Mouse (Mus musculus) thymus, postnatal 0 days (tissue): ENCODE data around the gene Hdgfl3. TPM values are rescaled to one million over a fixed set of nuclear protein-coding genes. Genes with fewer than 3 reads are reported as not detected.
A peak's percentile ranks its signal among the peaks of the same experiment; 100 is the strongest.
"Not testable (repeated sequence)": the region's sequence is repeated elsewhere in the genome, so short reads cannot be mapped to it uniquely, and the experiment has no call there.

ENCODE experiments used
- DNase-seq: peaks from one replicate; pipeline ENCODE4 v3.0.0-alpha.2; 2015; ENCODE audit warnings: low spot score
- polyA plus RNA-seq: library from polyadenylated mRNA; unstranded; fragments of >200 nt; fragmentation: Nextera tagmentation; extraction: Ambion mirVana; gene quantifications from 2 replicates; pipeline ENCODE4 v1.2.1, GENCODE M21; 2015

Hdgfl3 gene
- polyA plus RNA-seq, 1 experiment from 2014 or later = 14.4 TPM

DNA sequence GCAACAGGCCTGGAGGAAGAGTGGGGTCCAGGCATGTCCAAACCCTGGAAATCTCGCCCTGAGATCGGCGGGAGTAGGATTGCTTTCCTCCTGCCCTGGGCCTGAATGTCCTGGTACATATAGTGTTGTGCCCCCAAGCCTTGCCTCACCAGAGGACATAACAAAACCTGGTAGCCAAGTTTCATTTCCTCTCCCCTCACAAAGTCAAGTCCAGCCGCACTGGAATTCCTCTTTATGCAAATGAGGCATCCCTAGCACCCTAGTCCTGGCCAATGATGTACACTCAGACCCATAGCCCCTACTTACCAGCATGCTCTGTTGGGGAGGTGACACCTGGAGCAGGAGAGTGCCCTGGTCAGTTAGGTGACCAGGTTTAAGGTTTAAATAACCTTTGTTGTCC lies 78.1 kb downstream of the Hdgfl3 start:
- no peak for DNase-seq

DNA sequence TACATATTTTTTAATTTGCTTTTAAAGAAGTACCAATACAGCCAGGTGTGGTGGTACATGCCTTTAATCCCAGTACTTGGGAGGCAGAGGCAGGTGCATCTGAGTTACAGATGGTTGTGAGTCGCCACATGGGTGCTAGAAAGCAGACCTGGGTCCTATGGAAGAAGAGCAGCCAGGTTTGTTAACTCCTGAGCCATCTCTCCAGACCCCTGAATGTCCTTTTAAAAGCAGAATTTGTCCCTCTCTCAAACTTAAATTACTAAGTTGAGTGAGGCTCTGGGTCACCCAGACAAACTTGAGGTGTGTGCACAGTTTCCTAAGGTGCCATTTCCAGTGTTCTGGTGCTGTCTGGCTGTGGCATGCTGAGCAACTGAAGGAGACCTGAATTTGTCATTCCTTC lies 78.6 kb downstream of the Hdgfl3 start, which contains the start of gene Gm10160:
Gm10160 (minus strand) TSS at position 101 of the 400 bp plus-strand sequence.
- DNase-seq = no peak

DNA sequence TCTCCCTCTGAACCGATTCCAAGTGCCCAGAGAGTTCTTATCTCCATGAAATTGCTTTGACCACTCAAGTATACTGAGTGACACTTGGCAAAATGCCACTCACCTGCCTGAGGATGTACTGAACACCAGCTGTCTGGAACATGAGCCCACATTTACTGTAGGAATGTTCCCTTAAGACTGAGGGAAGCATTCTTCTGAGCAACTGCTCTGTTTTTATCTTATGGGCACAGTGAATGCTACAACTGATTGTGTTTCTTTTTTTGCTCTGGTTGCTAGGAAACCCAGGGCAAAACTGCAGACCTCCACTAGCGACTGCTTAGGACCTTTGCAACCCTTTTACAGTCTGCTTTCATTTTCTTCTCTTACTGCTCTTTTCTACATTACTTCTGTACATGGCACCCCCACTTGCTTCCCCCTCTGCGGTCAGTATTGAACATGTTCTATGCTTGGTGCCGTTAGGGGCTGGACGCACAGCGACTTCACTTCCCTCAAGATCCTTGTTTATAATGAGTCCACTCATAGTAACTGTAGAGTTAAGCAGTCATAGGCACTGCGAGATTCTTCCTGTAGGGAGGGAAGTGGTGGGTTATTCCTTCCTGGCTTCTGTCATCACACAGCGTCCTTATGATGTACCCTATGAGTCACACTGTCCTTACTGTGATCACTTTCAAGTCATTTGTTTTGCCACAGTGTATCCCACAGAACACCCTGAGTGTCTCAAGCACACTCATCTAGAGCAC lies 79.5 kb downstream of the Hdgfl3 start:
- peak; percentile 11 for DNase-seq

DNA sequence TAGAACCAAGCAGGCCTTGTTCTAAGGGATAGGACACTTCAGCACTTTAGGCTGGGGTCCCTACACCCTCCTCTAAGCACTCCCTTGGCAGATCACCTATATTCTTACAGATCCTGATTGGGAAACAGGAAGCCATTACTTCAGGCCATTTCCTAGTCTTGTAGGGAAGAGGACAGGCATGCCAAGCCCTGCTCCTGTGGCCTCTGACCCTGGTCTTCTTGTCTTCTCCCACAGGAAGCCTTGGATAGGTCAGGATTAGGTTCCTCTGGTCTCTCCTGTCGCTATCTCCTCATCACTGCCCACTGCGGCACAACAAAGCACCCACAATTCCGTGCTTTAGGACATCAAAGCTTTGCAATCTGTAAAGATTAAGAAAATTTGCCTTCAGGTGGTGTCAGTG lies 82.6 kb downstream of the Hdgfl3 start:
- no peak for DNase-seq

DNA sequence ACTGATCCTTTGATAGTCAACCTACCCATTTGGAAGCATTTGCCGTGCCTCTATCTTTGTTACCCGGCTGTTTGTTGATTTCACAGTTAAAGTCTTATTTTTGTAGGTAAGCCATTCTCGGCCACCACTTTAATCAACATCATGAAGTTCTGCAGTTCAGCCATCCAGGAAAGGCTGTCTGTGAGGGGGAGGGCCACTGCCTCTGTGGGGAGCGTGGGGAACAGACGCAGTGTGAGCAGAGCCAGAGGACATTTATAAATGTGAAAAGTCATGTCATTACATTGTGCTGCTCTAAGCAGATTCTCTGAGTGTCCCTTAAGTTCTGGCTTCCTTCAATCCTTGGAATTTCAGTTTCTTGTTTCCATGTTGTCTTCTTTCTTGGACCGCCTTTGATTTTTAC lies 84.1 kb downstream of the Hdgfl3 start:
- DNase-seq = no peak

DNA sequence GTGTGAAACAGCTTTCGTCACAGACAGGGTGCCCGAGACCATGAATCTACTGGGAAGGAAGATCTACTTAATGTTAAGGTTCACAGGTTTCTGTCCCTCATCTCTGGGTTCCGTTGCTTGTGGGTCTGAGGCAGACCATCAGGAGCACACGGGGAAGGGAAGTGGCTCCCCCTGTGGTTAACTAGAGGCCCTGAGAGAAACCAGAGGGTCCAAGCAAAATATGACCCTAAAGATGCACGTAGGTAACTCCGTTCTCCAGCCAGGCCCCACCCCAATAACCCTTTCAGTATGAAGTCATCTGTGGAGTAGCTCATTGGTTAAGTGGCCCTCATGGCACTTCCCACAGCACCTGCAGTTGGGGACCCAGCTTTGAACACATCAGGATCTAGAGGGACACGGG lies 84.6 kb downstream of the Hdgfl3 start:
- DNase-seq = no peak

DNA sequence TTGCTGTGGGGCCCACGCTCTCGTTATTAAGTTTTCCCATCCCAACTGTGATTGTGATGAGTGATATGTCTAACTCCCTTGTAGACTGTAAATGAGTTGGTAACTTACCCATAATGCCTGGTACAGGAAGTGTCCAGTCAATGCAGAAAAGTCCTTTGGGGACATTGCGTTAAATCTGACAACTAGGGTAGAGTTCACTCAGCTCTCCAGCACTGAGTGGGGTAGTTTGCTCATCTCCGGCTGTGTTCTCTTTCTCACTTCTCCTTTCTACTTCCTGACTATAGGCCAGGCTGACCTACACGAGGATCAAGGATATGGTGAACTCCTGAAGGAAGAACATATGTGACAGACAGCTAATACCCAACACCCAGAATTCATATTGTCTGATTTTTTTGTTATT lies 85.1 kb downstream of the Hdgfl3 start:
- no peak for DNase-seq

DNA sequence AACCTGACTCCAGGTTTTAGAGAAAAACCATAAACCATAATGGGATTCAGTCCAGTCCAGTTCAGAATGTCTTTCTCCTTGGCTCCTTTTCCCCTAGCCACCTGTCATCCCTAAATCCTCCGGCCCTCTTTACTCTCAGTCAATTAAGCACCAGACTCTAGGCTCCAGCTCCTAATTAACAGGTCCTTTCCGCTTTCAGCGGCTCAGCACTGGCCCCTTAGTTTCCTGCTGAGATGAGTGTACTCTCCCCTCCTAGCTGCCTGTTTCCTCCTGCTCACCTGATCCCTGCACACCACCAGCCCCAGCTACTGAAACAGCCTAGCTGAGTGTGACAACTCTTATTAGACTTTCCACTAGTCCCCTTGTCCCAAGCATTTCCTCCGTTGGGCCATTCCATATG lies 86.5 kb downstream of the Hdgfl3 start:
- no peak for DNase-seq

DNA sequence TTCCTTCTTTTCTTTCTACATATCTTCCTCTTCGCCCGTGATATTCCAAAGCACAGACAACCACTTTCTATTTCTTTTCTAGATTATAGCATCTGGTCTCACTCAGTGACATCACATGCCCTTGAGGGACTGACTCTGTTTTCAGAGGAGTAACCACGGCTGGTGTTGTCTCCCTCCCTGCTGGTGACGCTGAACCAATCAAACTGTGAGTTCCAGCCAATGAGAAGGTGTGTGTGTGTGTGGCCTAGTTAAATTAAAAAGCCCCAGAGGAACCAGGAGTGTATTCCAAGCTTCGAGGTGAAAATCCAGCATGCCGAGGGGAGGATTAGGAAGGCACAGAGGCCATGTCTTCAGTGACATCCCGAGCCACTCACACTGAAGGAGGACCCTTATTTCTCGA lies 87.3 kb downstream of the Hdgfl3 start:
- no peak for DNase-seq

DNA sequence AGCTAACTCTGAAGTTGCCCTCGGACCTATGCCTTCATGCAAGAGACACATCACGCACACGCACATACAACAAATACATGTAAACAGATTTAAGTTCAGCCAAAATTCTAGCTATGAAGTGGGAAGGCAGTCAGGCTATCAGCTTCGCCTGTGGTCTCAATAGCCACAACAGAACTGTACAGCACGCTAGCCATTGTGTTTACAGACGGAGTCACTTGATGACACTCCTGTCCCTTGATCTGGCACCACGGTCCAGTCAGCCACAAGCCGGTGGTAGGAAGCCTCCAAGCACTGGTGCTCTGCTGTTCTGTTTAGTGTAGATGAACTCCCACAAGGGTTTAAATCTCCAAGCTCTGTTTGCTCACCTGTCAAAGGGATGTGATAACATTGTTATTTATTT lies 88.3 kb downstream of the Hdgfl3 start:
- no peak for DNase-seq

DNA sequence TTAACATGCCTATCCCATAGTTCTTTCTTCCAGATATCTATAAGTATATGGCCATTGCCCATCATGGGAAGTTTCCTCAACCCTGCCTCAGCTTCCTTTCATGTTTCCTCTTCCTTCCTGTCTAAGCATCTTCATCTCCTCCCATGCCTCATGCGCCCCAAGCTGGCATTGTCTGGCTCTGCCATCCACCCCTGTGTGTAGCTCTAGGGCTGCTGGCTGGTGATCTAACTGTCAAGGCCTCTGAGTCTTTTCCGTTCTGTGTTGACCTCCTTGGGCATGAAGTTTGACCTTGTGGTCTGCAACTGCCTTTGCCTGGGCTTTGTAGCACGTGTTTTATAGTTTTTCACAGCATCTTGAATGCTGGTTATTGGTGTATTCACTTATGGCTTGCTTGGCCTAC lies 89.0 kb downstream of the Hdgfl3 start:
- DNase-seq = no peak

DNA sequence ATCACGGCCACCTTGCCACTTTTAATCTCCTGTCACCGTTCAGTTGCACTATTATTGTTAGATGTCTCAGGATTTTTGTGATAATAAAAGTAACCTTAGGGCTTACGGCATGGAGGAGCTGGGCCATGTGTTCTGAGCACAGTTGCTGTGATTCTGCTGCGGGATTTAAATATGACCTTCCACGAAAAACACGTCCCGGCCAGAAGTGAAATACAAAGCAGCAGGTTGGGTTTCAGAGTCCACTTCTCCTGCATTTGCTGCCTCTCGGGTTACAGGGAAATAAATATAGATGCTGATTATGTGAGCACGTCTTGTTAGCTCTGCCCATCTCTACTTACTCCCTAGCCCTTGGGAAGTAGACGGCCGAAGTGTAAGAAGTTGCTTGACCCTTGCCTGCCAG lies 89.5 kb downstream of the Hdgfl3 start:
- no peak for DNase-seq

DNA sequence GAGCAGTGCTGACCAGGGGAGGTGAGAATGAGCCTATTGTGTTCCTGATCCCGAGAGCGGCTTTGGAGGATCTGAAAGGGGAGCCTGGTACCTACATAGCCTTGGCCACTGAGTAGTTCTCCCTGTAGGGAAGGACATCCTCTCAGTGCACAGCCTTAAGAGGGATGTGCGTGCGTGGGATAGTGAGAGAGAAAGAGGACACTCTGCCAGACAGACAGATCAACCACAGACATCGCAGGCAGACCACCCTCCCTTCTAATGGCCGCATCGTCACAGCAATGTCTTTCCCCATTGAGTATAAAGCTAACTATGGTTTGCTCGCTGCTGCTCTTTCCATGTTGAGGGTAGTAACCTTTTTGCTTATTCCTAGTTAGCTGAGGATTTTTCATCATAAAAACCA lies 90.4 kb downstream of the Hdgfl3 start:
- DNase-seq = no peak

DNA sequence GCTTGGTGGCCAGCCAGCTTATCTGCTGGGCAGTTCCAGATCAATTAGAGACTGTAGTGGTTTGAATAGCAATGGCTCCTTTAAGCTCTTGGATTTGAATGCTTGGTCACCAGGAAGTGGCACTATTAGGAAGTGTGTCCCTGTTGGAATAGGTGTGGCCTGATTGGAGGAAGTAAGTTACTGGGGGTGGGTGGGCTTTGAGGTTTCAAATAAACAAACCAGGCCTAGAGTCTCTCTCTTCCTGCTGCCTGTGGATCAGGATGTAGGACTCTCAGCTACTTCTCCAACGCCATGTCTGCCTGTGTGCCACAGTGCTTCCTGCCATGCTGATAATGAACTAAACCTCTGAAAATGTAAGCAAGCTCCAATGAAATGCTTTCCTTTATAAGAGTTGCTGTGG lies 91.3 kb downstream of the Hdgfl3 start:
- no peak for DNase-seq

DNA sequence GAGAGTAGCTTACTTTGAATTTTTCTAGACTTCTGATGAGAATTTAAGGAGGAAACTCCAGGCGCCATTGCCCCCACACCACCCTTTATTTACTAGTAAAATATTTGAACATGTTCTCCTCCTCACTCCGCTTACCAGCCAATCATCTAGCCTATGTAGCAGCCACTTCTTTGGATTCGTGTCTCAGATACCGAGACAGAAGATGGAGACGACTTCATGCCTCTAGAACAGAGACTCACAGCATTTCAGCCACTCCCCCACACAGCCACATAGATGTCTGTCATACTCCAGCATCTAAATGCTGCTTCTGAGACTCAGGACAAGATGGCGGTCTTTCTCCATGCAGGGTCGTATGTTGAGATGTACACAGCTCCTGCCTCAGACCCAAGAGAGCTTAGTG lies 92.1 kb downstream of the Hdgfl3 start:
- no peak for DNase-seq

DNA sequence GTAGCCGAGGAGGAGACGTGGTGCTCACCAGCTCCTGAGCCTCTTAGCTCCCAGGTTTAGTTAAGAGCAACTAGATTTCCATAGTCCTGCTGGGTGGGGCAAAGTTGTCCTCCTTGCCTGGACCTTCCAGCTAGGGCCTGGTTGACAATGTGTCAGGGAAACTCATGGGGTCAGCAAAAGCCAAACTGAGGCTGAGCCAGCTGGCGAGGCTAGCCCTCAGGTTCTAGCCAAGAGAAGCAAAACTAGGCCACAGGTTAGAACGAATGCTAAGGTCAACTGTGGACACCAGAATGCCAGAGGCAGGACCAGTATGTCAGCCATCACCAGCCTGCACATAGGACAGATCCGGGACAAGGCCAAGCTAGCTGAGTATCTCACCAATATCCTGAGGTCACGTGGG lies 92.8 kb downstream of the Hdgfl3 start:
- no peak for DNase-seq

DNA sequence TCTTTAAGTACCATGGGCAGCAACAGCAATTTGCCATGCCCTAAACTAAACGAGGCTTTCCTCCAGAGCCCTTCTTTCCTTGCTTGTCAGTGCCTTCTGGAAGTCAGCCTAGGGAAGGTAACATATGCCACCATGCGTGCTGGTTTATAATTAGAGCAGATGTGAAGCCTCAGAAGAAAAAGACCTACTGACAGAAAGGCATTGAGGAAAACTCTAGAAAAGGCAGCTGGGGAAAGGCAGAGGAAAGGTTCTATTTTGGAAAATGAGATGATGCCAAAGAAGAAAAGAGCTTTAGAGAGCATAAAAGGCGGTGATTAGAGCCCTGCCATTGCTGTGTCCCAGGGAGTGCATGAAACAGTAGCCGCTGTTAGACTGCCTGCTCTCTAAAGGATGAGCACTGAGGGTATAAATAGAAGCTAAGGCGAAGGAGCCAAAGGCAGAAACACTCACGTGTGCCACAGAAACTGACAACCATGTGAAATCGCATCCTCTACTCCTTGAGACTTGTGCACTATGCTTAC lies 93.6 kb downstream of the Hdgfl3 start:
- DNase-seq = no peak

DNA sequence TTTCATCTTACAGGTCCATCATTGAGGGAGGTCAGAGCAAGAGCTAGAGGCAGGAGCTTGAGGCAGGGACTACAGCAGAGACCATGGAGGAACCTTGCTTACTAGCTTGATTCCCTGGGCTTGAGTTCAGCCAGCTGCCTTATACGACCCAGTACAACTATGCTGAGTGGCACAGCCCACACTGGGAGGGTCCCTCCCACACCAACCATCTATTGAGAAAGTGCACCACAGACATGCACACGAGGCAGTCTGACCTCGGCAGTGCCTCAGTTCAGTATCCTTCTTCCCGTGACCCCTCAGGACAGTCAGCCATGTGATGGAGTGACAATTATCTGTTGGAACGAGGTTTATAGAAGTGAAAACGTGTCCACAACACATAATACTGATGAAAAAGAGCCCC lies 94.5 kb downstream of the Hdgfl3 start:
- DNase-seq = no peak

DNA sequence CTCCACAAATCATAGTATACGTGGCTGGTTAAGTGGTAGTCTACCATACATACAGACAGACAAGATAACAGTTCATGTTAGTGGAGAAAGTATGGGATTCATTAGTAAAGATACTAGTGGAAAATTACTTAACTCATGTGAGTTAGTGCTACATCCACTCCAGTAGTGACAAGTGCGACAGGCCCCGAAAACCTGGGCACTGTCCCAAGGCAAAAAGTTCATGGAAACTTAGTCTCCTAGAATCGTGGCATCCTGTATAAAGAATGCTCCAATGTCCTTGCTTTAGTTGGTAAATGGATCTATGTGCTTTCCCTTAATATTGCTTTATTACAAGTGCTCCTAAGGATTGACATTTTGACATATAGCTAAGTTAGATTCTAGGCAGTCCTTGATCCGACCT lies 96.5 kb downstream of the Hdgfl3 start:
- not testable (repeated sequence) for DNase-seq

DNA sequence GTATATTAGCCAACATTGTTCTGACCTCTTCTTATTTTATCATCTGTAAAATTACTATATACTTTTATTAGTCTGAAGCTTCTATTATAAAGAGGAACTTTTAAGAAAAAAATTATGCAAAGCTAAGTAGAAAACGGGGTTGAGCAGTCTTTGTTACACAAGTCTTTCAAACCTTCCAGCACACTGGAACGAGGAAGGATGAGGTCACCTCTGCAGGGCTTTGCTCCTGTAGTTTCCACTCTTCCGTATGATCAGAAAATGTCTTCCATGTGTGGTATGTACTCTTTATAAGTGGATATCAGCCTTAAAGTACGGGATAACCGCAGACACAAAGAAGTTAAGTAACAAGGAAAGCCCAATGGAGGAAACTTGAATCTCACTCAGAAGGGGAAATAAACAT lies 98.8 kb downstream of the Hdgfl3 start:
- no peak for DNase-seq

DNA sequence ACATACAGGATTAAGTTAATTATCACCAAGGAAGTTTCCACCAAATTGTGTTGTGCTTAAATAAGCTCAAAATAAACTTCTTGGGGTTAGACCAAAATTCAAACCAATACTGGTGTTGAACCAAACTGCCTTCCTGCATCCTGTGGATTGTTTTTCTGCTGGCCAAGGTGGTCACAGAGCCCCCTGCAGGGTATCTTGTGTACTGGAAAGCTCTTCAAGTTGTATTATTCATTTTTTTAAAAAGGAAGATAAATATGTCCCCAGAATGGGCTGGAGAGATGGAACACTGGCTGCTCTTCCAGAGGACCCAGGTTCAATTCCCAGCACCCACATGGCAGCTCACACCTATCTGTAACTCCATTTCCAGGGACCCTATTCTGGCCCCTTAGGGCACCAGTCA lies 99.4 kb downstream of the Hdgfl3 start:
- peak; percentile 48 for DNase-seq
